Mouse (Mus musculus): ENCODE data around the gene Maneal. TPM values are rescaled to one million over a fixed set of nuclear protein-coding genes. Genes with fewer than 3 reads are reported as not detected.

Gene Maneal
- total RNA-seq (2014; rRNA removed) (under 0.01 TPM in 1 of 2 replicates, not detected in the other), polyA plus RNA-seq (2012; rRNA removed) (not detected in 2 replicates)

DNA sequence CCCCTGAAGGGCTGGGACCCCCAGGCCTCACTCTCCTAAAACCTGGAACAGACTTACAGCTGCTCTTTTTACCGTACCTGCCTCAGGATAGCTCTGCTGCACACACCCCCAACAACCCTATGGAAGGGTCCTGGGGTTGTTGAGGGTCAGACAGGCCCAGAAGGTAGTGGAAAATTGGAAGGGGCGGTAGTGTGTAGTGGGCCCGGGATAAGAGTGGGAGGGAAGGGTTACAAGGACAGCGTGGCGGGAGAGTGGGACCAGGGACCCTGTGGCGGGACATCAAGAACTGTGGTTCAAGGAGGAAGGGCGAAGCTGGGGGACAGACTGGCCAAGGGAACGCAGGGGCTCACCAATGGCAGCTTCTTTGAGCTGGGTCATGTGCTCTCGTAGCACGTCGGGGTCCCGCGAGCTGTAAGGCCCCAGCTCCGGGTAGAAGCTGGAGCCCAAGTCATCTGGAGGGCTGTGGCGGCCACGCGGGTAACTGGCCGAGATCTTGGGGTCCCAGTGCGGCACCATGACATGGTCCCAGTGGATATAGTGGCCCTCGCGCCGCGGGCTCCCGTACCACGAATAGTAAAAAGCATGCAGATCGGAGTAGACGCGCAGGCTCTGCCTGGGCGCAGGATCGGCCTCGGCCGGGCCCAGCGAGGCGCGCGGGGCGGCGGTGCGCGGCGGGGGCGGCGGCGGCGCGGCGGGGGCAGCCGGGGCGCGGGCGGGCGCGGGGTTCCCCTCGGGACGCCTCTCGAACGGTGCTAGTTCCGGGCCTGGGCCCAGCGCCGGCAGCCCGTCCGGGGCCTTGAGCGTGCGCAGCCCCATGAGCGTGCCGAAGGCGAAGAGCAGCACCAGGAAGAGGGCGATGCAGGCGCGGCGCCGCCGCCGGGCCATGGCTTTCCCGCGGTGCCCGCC is at the start of gene Maneal:
TSS of gene Maneal (minus strand) at position 889 of the 906 bp plus-strand sequence.
- 6% methylated on average over 73 of the region's 77 CpGs for WGBS
- H3K4me1 ChIP-seq (ENCODE audit: control insufficient read depth, insufficient read depth, low read length), result no peaks in the 10 kb centered on the region; the same call in 1 of the 2 replicates
- no peak within 1 kb of the TSS for H3K27ac ChIP-seq (replicated peaks; ENCODE audit: insufficient read depth, low read depth, low read length)
- TF ChIP-seq CTCF (IDR thresholded peaks at IDR 0.05; ENCODE audit: low read depth, low read length) (no peak), POLR2A (IDR thresholded peaks at IDR 0.05; ENCODE audit: extremely low read depth, insufficient read depth, low read length) (no peak)
- no peaks in the 10 kb centered on the region for H3K79me2 ChIP-seq (ENCODE audit: control insufficient read depth, insufficient read depth, low read length)
- no peak for DNase-seq (ENCODE audit: extremely low read depth, low read depth, low spot score)
- H3K4me3 ChIP-seq (ENCODE audit: insufficient read depth, low read depth, low read length), result no peak within 1 kb of the TSS
- H3K27me3 ChIP-seq (ENCODE audit: control insufficient read depth, insufficient read depth, low read length), result peaks cover 13% of the 10 kb centered on the region
- no peak within 1 kb of the TSS for H3K9ac ChIP-seq (ENCODE audit: low read depth, low read length)
- no peaks in the 10 kb centered on the region for H3K36me3 ChIP-seq (ENCODE audit: control insufficient read depth, insufficient read depth, low read length)

DNA sequence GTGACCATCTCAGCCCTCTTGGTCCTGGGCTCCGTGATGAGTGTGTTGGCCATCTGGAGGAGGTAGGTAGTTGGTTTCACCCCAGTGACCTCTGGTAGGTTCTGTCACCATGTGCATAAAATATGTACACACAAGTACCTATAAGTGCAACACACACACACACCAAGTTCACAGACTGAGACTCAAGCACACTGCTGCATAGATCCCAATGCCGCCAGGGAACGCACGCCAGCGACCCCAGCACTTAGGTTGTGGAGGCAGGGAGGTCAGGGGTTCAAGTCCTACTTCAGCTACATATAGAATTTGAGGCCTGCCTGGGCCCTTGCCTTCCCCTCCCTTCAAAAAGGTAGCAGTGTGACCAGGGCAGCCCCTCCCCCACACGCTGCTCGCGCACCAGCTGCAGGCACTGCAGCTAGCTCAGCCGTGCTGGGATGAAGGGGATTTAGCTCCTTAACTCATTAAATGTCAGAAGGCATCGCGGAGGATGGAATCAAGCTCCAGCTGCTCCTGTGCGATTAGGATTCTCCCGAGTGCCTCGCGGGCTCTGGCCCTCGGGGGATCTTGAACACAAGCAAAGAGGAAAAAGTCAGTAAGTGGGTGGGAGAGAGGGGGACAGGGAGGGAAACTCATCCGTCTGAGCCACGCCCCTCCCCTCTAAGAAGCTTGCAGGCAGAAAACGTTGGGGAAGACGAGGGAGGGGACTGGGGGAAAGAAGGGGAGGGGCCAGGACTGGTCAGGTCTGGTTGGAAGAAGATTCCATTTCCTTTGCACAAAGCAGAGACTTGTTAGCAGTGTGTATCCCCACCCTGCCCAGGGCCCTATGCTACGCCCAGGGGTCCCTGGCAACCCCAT is 44.2 kb upstream of the Maneal start:
- H3K36me3 ChIP-seq (ENCODE audit: control insufficient read depth, insufficient read depth, low read length), result no peaks in the 10 kb centered on the region
- no peak overlapping the region for H3K9ac ChIP-seq (ENCODE audit: low read depth, low read length)
- no peaks in the 10 kb centered on the region for H3K4me1 ChIP-seq (ENCODE audit: control insufficient read depth, insufficient read depth, low read length)
- H3K27me3 ChIP-seq (ENCODE audit: control insufficient read depth, insufficient read depth, low read length), result 0 out of 2 replicates have a peak, but pooled peaks cover 4% of the 10 kb centered on the region
- H3K79me2 ChIP-seq (ENCODE audit: control insufficient read depth, insufficient read depth, low read length), result no peaks in the 10 kb centered on the region
- no peak overlapping the region for H3K4me3 ChIP-seq (ENCODE audit: insufficient read depth, low read depth, low read length)
- TF ChIP-seq POLR2A (IDR thresholded peaks at IDR 0.05; ENCODE audit: extremely low read depth, insufficient read depth, low read length), result no peak
- no peak for TF ChIP-seq CTCF (IDR thresholded peaks at IDR 0.05; ENCODE audit: low read depth, low read length)
- no peak for DNase-seq (ENCODE audit: extremely low read depth, low read depth, low spot score)
- WGBS, result 21% methylated on average over 21 of the region's 21 CpGs
- H3K27ac ChIP-seq (replicated peaks; ENCODE audit: insufficient read depth, low read depth, low read length), result no peak overlapping the region

DNA sequence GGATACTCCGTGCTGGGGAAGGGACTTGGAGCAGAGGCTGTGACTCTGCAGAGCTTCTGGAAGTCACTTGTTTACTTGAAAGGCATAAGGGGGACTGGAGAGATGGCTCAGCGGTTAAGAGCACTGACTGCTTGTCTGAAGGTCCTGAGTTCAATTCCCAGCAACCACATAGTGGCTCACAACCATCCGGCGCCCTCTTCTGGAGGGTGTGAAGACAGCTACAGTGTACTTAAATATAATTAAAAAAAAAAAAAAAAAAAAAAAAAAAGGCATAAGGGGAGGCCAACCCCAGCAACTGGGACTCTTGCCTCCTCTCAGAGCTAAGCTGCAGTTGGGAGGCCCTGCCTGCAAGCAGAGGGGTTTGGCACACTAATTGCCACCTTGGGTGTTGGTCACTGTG is 43.4 kb upstream of the Maneal start:
- TF ChIP-seq POLR2A (IDR thresholded peaks at IDR 0.05; ENCODE audit: extremely low read depth, insufficient read depth, low read length) (no peak), CTCF (IDR thresholded peaks at IDR 0.05; ENCODE audit: low read depth, low read length) (no peak)
- no peak overlapping the region for H3K9ac ChIP-seq (ENCODE audit: low read depth, low read length)
- H3K79me2 ChIP-seq (ENCODE audit: control insufficient read depth, insufficient read depth, low read length), result no peaks in the 10 kb centered on the region
- H3K36me3 ChIP-seq (ENCODE audit: control insufficient read depth, insufficient read depth, low read length), result no peaks in the 10 kb centered on the region
- H3K27ac ChIP-seq (replicated peaks; ENCODE audit: insufficient read depth, low read depth, low read length), result no peak overlapping the region
- no peak for DNase-seq (ENCODE audit: extremely low read depth, low read depth, low spot score)
- H3K4me1 ChIP-seq (ENCODE audit: control insufficient read depth, insufficient read depth, low read length), result no peaks in the 10 kb centered on the region
- 0 out of 2 replicates have a peak, but pooled peaks cover 4% of the 10 kb centered on the region for H3K27me3 ChIP-seq (ENCODE audit: control insufficient read depth, insufficient read depth, low read length)
- 67% methylated on average over 4 of the region's 4 CpGs for WGBS
- no peak overlapping the region for H3K4me3 ChIP-seq (ENCODE audit: insufficient read depth, low read depth, low read length)

- DNase-seq (ENCODE audit: extremely low read depth, low read depth, low spot score), result no peak
- TF ChIP-seq POLR2A (IDR thresholded peaks at IDR 0.05; ENCODE audit: extremely low read depth, insufficient read depth, low read length) (no peak), CTCF (IDR thresholded peaks at IDR 0.05; ENCODE audit: low read depth, low read length) (no peak)
- no peak overlapping the region for H3K9ac ChIP-seq (ENCODE audit: low read depth, low read length)
- H3K4me3 ChIP-seq (ENCODE audit: insufficient read depth, low read depth, low read length), result no peak overlapping the region
- H3K79me2 ChIP-seq (ENCODE audit: control insufficient read depth, insufficient read depth, low read length), result no peaks in the 10 kb centered on the region
- 46% methylated on average over 5 of the region's 5 CpGs for whole genome bisulfite sequencing
- no peaks in the 10 kb centered on the region for H3K4me1 ChIP-seq (ENCODE audit: control insufficient read depth, insufficient read depth, low read length)
- no peak overlapping the region for H3K27ac ChIP-seq (replicated peaks; ENCODE audit: insufficient read depth, low read depth, low read length)
- H3K36me3 ChIP-seq (ENCODE audit: control insufficient read depth, insufficient read depth, low read length), result no peaks in the 10 kb centered on the region
- peaks cover 1% of the 10 kb centered on the region; the same call in 1 of the 2 replicates for H3K27me3 ChIP-seq (ENCODE audit: control insufficient read depth, insufficient read depth, low read length)
Measured at GRCm38 (mm10) chr4:124899906-124900305, 37.9 kb upstream of the Maneal start.

GRCm38 (mm10) chr4:124898428-124898827 is 36.5 kb upstream of the Maneal start:
- DNase-seq (ENCODE audit: extremely low read depth, low read depth, low spot score), result no peak
- no peak overlapping the region for H3K9ac ChIP-seq (ENCODE audit: low read depth, low read length)
- TF ChIP-seq POLR2A (IDR thresholded peaks at IDR 0.05; ENCODE audit: extremely low read depth, insufficient read depth, low read length) (no peak), CTCF (IDR thresholded peaks at IDR 0.05; ENCODE audit: low read depth, low read length) (no peak)
- WGBS, result 75% methylated on average over 10 of the region's 10 CpGs
- peaks cover 10% of the 10 kb centered on the region for H3K27me3 ChIP-seq (ENCODE audit: control insufficient read depth, insufficient read depth, low read length)
- H3K4me1 ChIP-seq (ENCODE audit: control insufficient read depth, insufficient read depth, low read length), result no peaks in the 10 kb centered on the region
- H3K36me3 ChIP-seq (ENCODE audit: control insufficient read depth, insufficient read depth, low read length), result no peaks in the 10 kb centered on the region
- no peak overlapping the region for H3K27ac ChIP-seq (replicated peaks; ENCODE audit: insufficient read depth, low read depth, low read length)
- H3K79me2 ChIP-seq (ENCODE audit: control insufficient read depth, insufficient read depth, low read length), result no peaks in the 10 kb centered on the region
- H3K4me3 ChIP-seq (ENCODE audit: insufficient read depth, low read depth, low read length), result no peak overlapping the region
